Mouse (Mus musculus) MEL (cell line): ENCODE measurements around the gene Adam1b. TPM values are rescaled to one million over a fixed set of nuclear protein-coding genes. Genes with fewer than 3 reads are reported as not detected.
"Not testable (repeated sequence)": the region's sequence is repeated elsewhere in the genome, so short reads cannot be mapped to it uniquely, and the experiment has no call there.

Experiments
- DNase-seq: peaks from one replicate; pipeline ENCODE4 v3.0.0; 2011; ENCODE audit warnings: low read depth, low spot score
- H3K27ac ChIP-seq: 2 replicates; pipeline ENCODE4 v1.5.1; 2012; ENCODE audit warnings: low read depth, mild to moderate bottlenecking, control low read depth, low read length, moderate library complexity; ENCODE audit not compliant: control insufficient read depth
- H3K27me3 ChIP-seq, 2 experiments: fragments of 150-350 bp in 1 of 2; sonication (generic) in 1 of 2; 2 replicates each; pipeline ENCODE4 v1.6.1; 2012; ENCODE audit warnings: low read length in 2 of 2, mild to moderate bottlenecking in 2 of 2, improper control_type of control experiment in 1 of 2, moderate library complexity in 1 of 2; ENCODE audit not compliant: insufficient read depth in 2 of 2, control insufficient read depth in 1 of 2
- H3K36me3 ChIP-seq, 2 experiments: 2 replicates each; pipeline ENCODE4 v1.6.1; 2012 to 2014; ENCODE audit warnings: low read length in 2 of 2, improper control_type of control experiment in 1 of 2, inconsistent platforms in 1 of 2, mild to moderate bottlenecking in 1 of 2; ENCODE audit not compliant: insufficient read depth in 2 of 2, control insufficient read depth in 1 of 2
- H3K4me1 ChIP-seq, 2 experiments: fragments of 150-350 bp in 1 of 2; sonication (generic) in 1 of 2; 2 replicates each; pipeline ENCODE4 v1.6.1; 2012; ENCODE audit warnings: low read length in 2 of 2, improper control_type of control experiment in 1 of 2, mild to moderate bottlenecking in 1 of 2; ENCODE audit not compliant: insufficient read depth in 2 of 2, control insufficient read depth in 1 of 2
- H3K4me3 ChIP-seq, 2 experiments: fragments of 150-350 bp in 1 of 2; sonication (generic) in 1 of 2; 2 replicates each; pipeline ENCODE4 v1.5.1; 2012; ENCODE audit warnings: low read depth in 2 of 2, low read length in 2 of 2, mild to moderate bottlenecking in 2 of 2, moderate library complexity in 2 of 2, control low read depth in 1 of 2, improper control_type of control experiment in 1 of 2; ENCODE audit not compliant: control insufficient read depth in 1 of 2, insufficient read depth in 1 of 2
- H3K79me2 ChIP-seq: 2 replicates; pipeline ENCODE4 v1.6.1; 2012; ENCODE audit warnings: mild to moderate bottlenecking, low read length, moderate library complexity; ENCODE audit not compliant: control insufficient read depth, poor library complexity, insufficient read depth
- H3K9ac ChIP-seq: 2 replicates; pipeline ENCODE4 v1.6.1; 2012; ENCODE audit warnings: low read depth, mild to moderate bottlenecking, control low read depth, low read length, moderate library complexity; ENCODE audit not compliant: control insufficient read depth, poor library complexity, severe bottlenecking
- H3K9me3 ChIP-seq: fragments of 150-350 bp; sonication (generic); replicated peaks from 2 replicates; pipeline ENCODE4 v1.6.1; 2012; ENCODE audit warnings: mild to moderate bottlenecking, low read length, improper control_type of control experiment, moderate library complexity; ENCODE audit not compliant: insufficient read depth
- BHLHE40 ChIP-seq: IDR thresholded peaks from 2 replicates; pipeline ENCODE4 v1.6.1; 2012; ENCODE audit warnings: low read depth, mild to moderate bottlenecking, inconsistent platforms, low read length, improper control_type of control experiment, borderline replicate concordance
- CHD2 ChIP-seq: IDR thresholded peaks from 2 replicates; pipeline ENCODE4 v1.6.1; 2011; ENCODE audit warnings: low read length, improper control_type of control experiment
- E2F4 ChIP-seq: IDR thresholded peaks from 2 replicates; pipeline ENCODE4 v1.6.1; 2011; ENCODE audit warnings: low read depth, low read length, improper control_type of control experiment, borderline replicate concordance
- ELF1 ChIP-seq: IDR thresholded peaks from 2 replicates; pipeline ENCODE4 v1.6.1; 2014; ENCODE audit warnings: low read depth, mild to moderate bottlenecking, inconsistent platforms, low read length, improper control_type of control experiment, moderate library complexity
- EP300 ChIP-seq, 2 experiments: IDR thresholded peaks; 2 replicates each; pipeline ENCODE4 v1.6.1; 2011; ENCODE audit warnings: improper control_type of control experiment in 2 of 2, low read length in 2 of 2, low read depth in 1 of 2, mild to moderate bottlenecking in 1 of 2
- GABPA ChIP-seq: IDR thresholded peaks from 2 replicates; pipeline ENCODE4 v1.6.1; 2012; ENCODE audit warnings: low read depth, mild to moderate bottlenecking, inconsistent platforms, low read length, improper control_type of control experiment, moderate library complexity
- KAT2A ChIP-seq: conservative IDR thresholded peaks from 2 replicates; pipeline ENCODE4 v1.6.1; 2012; ENCODE audit warnings: low read depth, low read length, improper control_type of control experiment, inconsistent platforms
- MAFK ChIP-seq: IDR thresholded peaks from 2 replicates; pipeline ENCODE4 v1.6.1; 2011; ENCODE audit warnings: low read depth, mild to moderate bottlenecking, low read length, improper control_type of control experiment, borderline replicate concordance
- MXI1 ChIP-seq: IDR thresholded peaks from 2 replicates; pipeline ENCODE4 v1.6.1; 2011; ENCODE audit warnings: mild to moderate bottlenecking, low read depth, low read length, improper control_type of control experiment
- MYC ChIP-seq: IDR thresholded peaks from 2 replicates; pipeline ENCODE4 v1.6.1; 2011; ENCODE audit warnings: low read depth, mild to moderate bottlenecking, low read length, improper control_type of control experiment, moderate library complexity
- POLR2A ChIP-seq, 2 experiments: IDR thresholded peaks; 2 replicates each; pipeline ENCODE4 v1.6.1; 2011 to 2012; ENCODE audit warnings: low read length in 2 of 2, mild to moderate bottlenecking in 2 of 2, control low read depth in 1 of 2, improper control_type of control experiment in 1 of 2, low read depth in 1 of 2, moderate library complexity in 1 of 2; ENCODE audit not compliant: control insufficient read depth in 1 of 2, insufficient read depth in 1 of 2, poor library complexity in 1 of 2
- SMC3 ChIP-seq: IDR thresholded peaks from 2 replicates; pipeline ENCODE4 v1.6.1; 2011; ENCODE audit warnings: low read depth, low read length, improper control_type of control experiment
- TAL1 ChIP-seq: IDR thresholded peaks from 2 replicates; pipeline ENCODE4 v1.6.1; 2012; ENCODE audit warnings: mild to moderate bottlenecking, inconsistent platforms, low read length, moderate library complexity, mixed read lengths
- TCF12 ChIP-seq: IDR thresholded peaks from 2 replicates; pipeline ENCODE4 v1.6.1; 2014; ENCODE audit warnings: low read depth, mild to moderate bottlenecking, inconsistent platforms, low read length, improper control_type of control experiment, moderate library complexity
- ZMIZ1 ChIP-seq: IDR thresholded peaks from 2 replicates; pipeline ENCODE4 v1.6.1; 2012; ENCODE audit warnings: low read depth, mild to moderate bottlenecking, inconsistent platforms, low read length, improper control_type of control experiment, moderate library complexity
- ZNF384 ChIP-seq: IDR thresholded peaks from 2 replicates; pipeline ENCODE4 v1.6.1; 2012; ENCODE audit warnings: low read depth, mild to moderate bottlenecking, inconsistent platforms, low read length, improper control_type of control experiment
- polyA plus RNA-seq, 2 experiments: library from polyadenylated mRNA; stranded (reverse) in 1 of 2; unstranded in 1 of 2; fragments of >175 nt in 1 of 2; fragments of >200 nt in 1 of 2; gene quantifications; 2 replicates each; pipeline versions ENCODE4 v1.2.1 to v1.2.4; 2012; ENCODE audit warnings: low replicate concordance in 2 of 2, low read depth in 1 of 2; ENCODE audit not compliant: insufficient read length in 2 of 2, insufficient read depth in 1 of 2, missing spikeins in 1 of 2
- total RNA-seq: library from RNA; depleted of rRNA; stranded (reverse); fragments of 300-350 nt; gene quantifications from 2 replicates; pipeline ENCODE4 v1.2.3, GENCODE M21; 2012

Gene Adam1b
- total and polyA plus RNA-seq, 3 experiments, result 0.06 TPM; not detected in 2

DNA sequence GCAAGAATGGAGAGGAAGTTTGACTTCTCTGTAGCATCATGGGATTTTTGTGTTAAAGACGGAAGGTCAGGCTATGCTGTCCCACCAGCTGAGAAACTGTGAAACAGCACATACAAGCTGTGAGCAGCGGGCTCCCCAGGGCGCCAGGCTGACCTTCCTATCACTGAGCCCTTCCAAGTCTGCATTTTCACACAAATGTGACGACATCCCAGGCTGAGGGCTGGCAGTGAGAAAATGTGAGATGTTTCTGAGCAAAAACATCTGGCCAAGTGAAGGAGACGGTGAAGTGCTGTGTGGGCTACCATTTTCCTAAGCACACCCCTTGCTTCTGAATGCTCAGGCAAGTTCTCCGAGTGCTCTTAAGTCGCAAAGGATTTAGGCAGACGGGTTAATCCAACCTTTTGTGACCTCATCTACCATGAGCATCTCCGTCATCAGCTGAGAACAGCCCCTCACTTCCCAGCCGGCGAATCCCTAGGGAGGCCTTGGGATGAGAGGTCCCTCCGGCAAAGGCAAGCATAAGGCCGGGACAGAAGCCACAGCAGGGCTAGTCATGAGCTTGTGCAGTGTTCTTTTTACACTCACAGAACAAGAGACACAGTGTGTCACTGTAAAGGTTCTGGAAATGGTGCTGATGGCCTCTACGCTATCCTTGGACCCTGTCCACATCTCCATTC is 22.7 kb upstream of the Adam1b start:
- no peaks in the 10 kb centered on the region for H3K27me3 ChIP-seq
- no peak overlapping the region for H3K27ac ChIP-seq
- H3K4me1 ChIP-seq, result no peaks in the 10 kb centered on the region
- H3K9ac ChIP-seq, result no peak overlapping the region
- no peaks in the 10 kb centered on the region for H3K9me3 ChIP-seq
- no peak overlapping the region for H3K4me3 ChIP-seq
- H3K79me2 ChIP-seq, result no peaks in the 10 kb centered on the region
- TF ChIP-seq SMC3 (no peak), TAL1 (no peak), CHD2 (no peak), MYC (no peak)
- DNase-seq, result no peak
- peaks cover 0 to 14% of the 10 kb centered on the region in 2 experiments; a peak in 2 of 4 replicates for H3K36me3 ChIP-seq

DNA sequence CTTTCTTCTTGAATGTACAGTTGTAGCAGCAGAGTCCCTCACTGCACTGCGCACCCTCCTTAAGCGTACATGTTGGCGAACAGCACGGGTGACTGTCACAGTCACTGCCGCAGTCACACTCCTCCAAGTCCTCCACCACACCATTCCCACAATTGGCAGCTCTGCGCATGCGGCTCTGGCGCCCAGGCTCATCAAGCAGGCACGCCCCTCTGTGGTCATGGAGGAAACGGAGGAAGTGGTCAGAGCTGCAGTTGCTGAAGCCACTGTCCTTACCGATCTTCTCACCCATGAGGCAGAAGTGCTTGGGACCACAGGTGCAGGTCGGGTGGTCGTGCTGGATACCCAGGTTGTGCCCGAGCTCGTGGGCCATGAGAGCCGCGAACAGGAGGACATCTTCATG is 16.5 kb upstream of the Adam1b start:
- not testable (repeated sequence) for DNase-seq, H3K79me2 ChIP-seq, H3K4me3 ChIP-seq, H3K4me1 ChIP-seq, H3K27ac ChIP-seq, H3K9ac ChIP-seq, H3K27me3 ChIP-seq, H3K36me3 ChIP-seq, H3K9me3 ChIP-seq

DNA sequence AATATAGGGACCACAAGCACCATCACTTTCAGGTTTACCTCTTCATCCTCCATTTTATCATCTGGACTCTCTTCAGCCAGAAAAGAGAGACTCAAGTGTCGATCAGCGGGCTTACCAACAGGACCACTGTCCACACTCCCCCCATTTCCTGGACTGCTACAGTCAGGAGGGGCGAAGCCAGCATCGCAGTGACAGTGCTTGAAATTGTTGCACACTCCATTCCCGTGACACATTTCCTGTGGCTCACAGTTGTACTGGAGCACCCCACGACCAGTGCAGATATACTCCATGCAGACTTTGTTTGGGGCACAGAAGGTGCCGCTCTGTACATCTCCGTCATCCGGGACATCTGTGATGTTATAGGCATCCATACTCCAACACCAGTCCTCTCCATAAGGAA is 15.7 kb upstream of the Adam1b start:
- peaks cover 0 to 4% of the 10 kb centered on the region in 2 experiments; a peak in 1 of 4 replicates for H3K36me3 ChIP-seq

More for the DNA sequence above, 15.7 kb upstream of the Adam1b start:
- Histone ChIP-seq H3K27ac (no peak overlapping the region), H3K79me2 (no peaks in the 10 kb centered on the region), H3K9me3 (no peaks in the 10 kb centered on the region), H3K4me1 (no peaks in the 10 kb centered on the region), H3K27me3 (no peaks in the 10 kb centered on the region), H3K4me3 (no peak overlapping the region), H3K9ac (no peak overlapping the region)
- DNase-seq, result no peak
- no peak for TF ChIP-seq KAT2A
- TF ChIP-seq ELF1, result no peak
- no peak for TF ChIP-seq POLR2A (IDR thresholded peaks at IDR 0.05; ENCODE audit: control insufficient read depth in 1 of 2, insufficient read depth in 1 of 2, low read depth in 1 of 2, low read length in 2 of 2, poor library complexity in 1 of 2)
- TF ChIP-seq GABPA, result no peak
- TF ChIP-seq CHD2, result no peak
- no peak for TF ChIP-seq MAFK
- TF ChIP-seq TAL1, result no peak
- no peak for TF ChIP-seq ZMIZ1
- TF ChIP-seq BHLHE40, result no peak
- TF ChIP-seq TCF12, result no peak
- no peak for TF ChIP-seq E2F4
- TF ChIP-seq ZNF384, result no peak
- no peak for TF ChIP-seq MXI1
- TF ChIP-seq EP300 (IDR thresholded peaks at IDR 0.05; ENCODE audit: low read depth in 1 of 2, low read length in 2 of 2), result no peak
- TF ChIP-seq SMC3, result no peak
